Mouse (Mus musculus): ENCODE results near the gene Dgkz. TPM values are rescaled to one million over a fixed set of nuclear protein-coding genes. Genes with fewer than 3 reads are reported as not detected.

The Dgkz gene
- polyA plus RNA-seq, 1 experiment from 2014 or later, result 26.7 TPM

- peaks cover 4% of the 10 kb centered on the region; the same call in 1 of the 2 replicates for H3K27me3 ChIP-seq (replicated peaks; ENCODE audit: control insufficient read depth, insufficient read depth, low read length)
- no peak for ATAC-seq
- H3K36me3 ChIP-seq (ENCODE audit: control insufficient read depth, insufficient read depth, low read length), result peaks cover 7% of the 10 kb centered on the region; the same call in 1 of the 2 replicates
- peak overlapping the region; percentile 81 for H3K4me2 ChIP-seq (ENCODE audit: low read length)
- peak overlapping the region; percentile 39; the same call in 1 of the 2 replicates for H3K27ac ChIP-seq (ENCODE audit: low read depth, low read length)
- H3K9ac ChIP-seq (ENCODE audit: low read length), result peak overlapping the region; percentile 93
- H3K4me1 ChIP-seq (ENCODE audit: control insufficient read depth, insufficient read depth, low read length), result peaks cover 14% of the 10 kb centered on the region
- peak overlapping the region; percentile 42 for H3K4me3 ChIP-seq (ENCODE audit: low read depth, low read length)
- DNase-seq (ENCODE audit: low spot score), result peak; percentile 83
- no peaks in the 10 kb centered on the region for H3K9me3 ChIP-seq (replicated peaks; ENCODE audit: control insufficient read depth, low read length)
- 2% methylated on average over 12 of the region's 12 CpGs for WGBS
Measured at GRCm38 (mm10) chr2:91929936-91930335, 45.7 kb downstream of the Dgkz start.

- no peak for DNase-seq (ENCODE audit: low spot score)
- peaks cover 14% of the 10 kb centered on the region for H3K4me1 ChIP-seq (ENCODE audit: control insufficient read depth, insufficient read depth, low read length)
Measured at GRCm38 (mm10) chr2:91929455-91929854, 46.2 kb downstream of the Dgkz start.

GRCm38 (mm10) chr2:91928534-91929350, 46.9 kb downstream of the Dgkz start:
- no peak for ATAC-seq
- Histone ChIP-seq H3K36me3 (ENCODE audit: control insufficient read depth, insufficient read depth, low read length) (peaks cover 4% of the 10 kb centered on the region; the same call in 1 of the 2 replicates), H3K9ac (ENCODE audit: low read length) (no peak overlapping the region), H3K27ac (ENCODE audit: low read depth, low read length) (peak overlapping the region; percentile 9; the same call in 1 of the 2 replicates), H3K9me3 (replicated peaks; ENCODE audit: control insufficient read depth, low read length) (no peaks in the 10 kb centered on the region), H3K27me3 (replicated peaks; ENCODE audit: control insufficient read depth, insufficient read depth, low read length) (peaks cover 15% of the 10 kb centered on the region), H3K4me1 (ENCODE audit: control insufficient read depth, insufficient read depth, low read length) (peaks cover 14% of the 10 kb centered on the region), H3K4me3 (ENCODE audit: low read depth, low read length) (no peak overlapping the region), H3K4me2 (ENCODE audit: low read length) (no peak overlapping the region)
- WGBS, result 79% methylated on average over 23 of the region's 23 CpGs
- DNase-seq (ENCODE audit: low spot score), result no peak

More at GRCm38 (mm10) chr2:91929455-91929854, 46.2 kb downstream of the Dgkz start:
- Histone ChIP-seq H3K27ac (ENCODE audit: low read depth, low read length) (no peak overlapping the region), H3K4me3 (ENCODE audit: low read depth, low read length) (peak overlapping the region; percentile 42; the same call in 1 of the 2 replicates), H3K4me2 (ENCODE audit: low read length) (peak overlapping the region; percentile 81), H3K9me3 (replicated peaks; ENCODE audit: control insufficient read depth, low read length) (no peaks in the 10 kb centered on the region), H3K9ac (ENCODE audit: low read length) (peak overlapping the region; percentile 93; the same call in 1 of the 2 replicates), H3K27me3 (replicated peaks; ENCODE audit: control insufficient read depth, insufficient read depth, low read length) (peaks cover 8% of the 10 kb centered on the region; the same call in 1 of the 2 replicates), H3K36me3 (ENCODE audit: control insufficient read depth, insufficient read depth, low read length) (peaks cover 4% of the 10 kb centered on the region; the same call in 1 of the 2 replicates)
- no peak for ATAC-seq
- WGBS, result 48% methylated on average over 3 of the region's 3 CpGs

GRCm38 (mm10) chr2:91927826-91928533, 47.7 kb downstream of the Dgkz start:
- Histone ChIP-seq H3K4me3 (ENCODE audit: low read depth, low read length) (no peak overlapping the region), H3K36me3 (ENCODE audit: control insufficient read depth, insufficient read depth, low read length) (no peaks in the 10 kb centered on the region), H3K4me1 (ENCODE audit: control insufficient read depth, insufficient read depth, low read length) (peaks cover 14% of the 10 kb centered on the region), H3K27me3 (replicated peaks; ENCODE audit: control insufficient read depth, insufficient read depth, low read length) (peaks cover 22% of the 10 kb centered on the region), H3K9ac (ENCODE audit: low read length) (no peak overlapping the region), H3K9me3 (replicated peaks; ENCODE audit: control insufficient read depth, low read length) (no peaks in the 10 kb centered on the region), H3K27ac (ENCODE audit: low read depth, low read length) (no peak overlapping the region), H3K4me2 (ENCODE audit: low read length) (0 out of 2 replicates have a peak overlapping the region, but pooled peaks have one; percentile 2)
- ATAC-seq (no peak), DNase-seq (ENCODE audit: low spot score) (peak; percentile 71)
- 45% methylated on average over 34 of the region's 34 CpGs for WGBS

GRCm38 (mm10) chr2:91926949-91927348, 48.7 kb downstream of the Dgkz start, which contains the start of gene Chrm4:
Gene Chrm4 (plus strand): TSS chr2:91927249.
- H3K36me3 ChIP-seq (ENCODE audit: control insufficient read depth, insufficient read depth, low read length), result no peaks in the 10 kb centered on the region
- H3K4me2 ChIP-seq (ENCODE audit: low read length), result 0 out of 2 replicates have a peak within 1 kb of the TSS, but pooled peaks have one; percentile 2
- 89% methylated on average over 3 of the region's 3 CpGs for WGBS
- no peak within 1 kb of the TSS for H3K27ac ChIP-seq (ENCODE audit: low read depth, low read length)
- no peak for DNase-seq (ENCODE audit: low spot score)
- ATAC-seq, result no peak
- H3K4me3 ChIP-seq (ENCODE audit: low read depth, low read length), result no peak within 1 kb of the TSS
- no peaks in the 10 kb centered on the region for H3K9me3 ChIP-seq (replicated peaks; ENCODE audit: control insufficient read depth, low read length)
- peaks cover 6% of the 10 kb centered on the region for H3K4me1 ChIP-seq (ENCODE audit: control insufficient read depth, insufficient read depth, low read length)
- H3K27me3 ChIP-seq (replicated peaks; ENCODE audit: control insufficient read depth, insufficient read depth, low read length), result peaks cover 28% of the 10 kb centered on the region
- no peak within 1 kb of the TSS for H3K9ac ChIP-seq (ENCODE audit: low read length)

GRCm38 (mm10) chr2:91925442-91925841, 50.2 kb downstream of the Dgkz start:
- H3K9me3 ChIP-seq (replicated peaks; ENCODE audit: control insufficient read depth, low read length), result no peaks in the 10 kb centered on the region
- H3K4me3 ChIP-seq (ENCODE audit: low read depth, low read length), result no peak overlapping the region
- H3K27me3 ChIP-seq (replicated peaks; ENCODE audit: control insufficient read depth, insufficient read depth, low read length), result peaks cover 39% of the 10 kb centered on the region
- H3K36me3 ChIP-seq (ENCODE audit: control insufficient read depth, insufficient read depth, low read length), result no peaks in the 10 kb centered on the region
- 83% methylated on average over 15 of the region's 15 CpGs for WGBS
- no peak overlapping the region for H3K27ac ChIP-seq (ENCODE audit: low read depth, low read length)
- no peak overlapping the region for H3K9ac ChIP-seq (ENCODE audit: low read length)
- H3K4me1 ChIP-seq (ENCODE audit: control insufficient read depth, insufficient read depth, low read length), result peaks cover 7% of the 10 kb centered on the region; the same call in 1 of the 2 replicates
- ATAC-seq, result no peak
- H3K4me2 ChIP-seq (ENCODE audit: low read length), result no peak overlapping the region
- no peak for DNase-seq (ENCODE audit: low spot score)

GRCm38 (mm10) chr2:91924726-91925125, 50.9 kb downstream of the Dgkz start:
- Histone ChIP-seq H3K4me1 (ENCODE audit: control insufficient read depth, insufficient read depth, low read length) (peaks cover 5% of the 10 kb centered on the region; the same call in 1 of the 2 replicates), H3K36me3 (ENCODE audit: control insufficient read depth, insufficient read depth, low read length) (no peaks in the 10 kb centered on the region; the same call in 1 of the 2 replicates), H3K27ac (ENCODE audit: low read depth, low read length) (no peak overlapping the region), H3K4me3 (ENCODE audit: low read depth, low read length) (no peak overlapping the region), H3K9me3 (replicated peaks; ENCODE audit: control insufficient read depth, low read length) (no peaks in the 10 kb centered on the region), H3K27me3 (replicated peaks; ENCODE audit: control insufficient read depth, insufficient read depth, low read length) (peaks cover 40% of the 10 kb centered on the region), H3K9ac (ENCODE audit: low read length) (no peak overlapping the region), H3K4me2 (ENCODE audit: low read length) (no peak overlapping the region)
- WGBS, result 54% methylated on average over 1 of the region's 1 CpGs
- ATAC-seq (no peak), DNase-seq (ENCODE audit: low spot score) (no peak)

GRCm38 (mm10) chr2:91923415-91924337, 52.0 kb downstream of the Dgkz start:
- peak; percentile 85 for DNase-seq (ENCODE audit: low spot score)
- Histone ChIP-seq H3K27me3 (replicated peaks; ENCODE audit: control insufficient read depth, insufficient read depth, low read length) (peaks cover 40% of the 10 kb centered on the region), H3K4me2 (ENCODE audit: low read length) (peak overlapping the region; percentile 82)

More at GRCm38 (mm10) chr2:91923415-91924337, 52.0 kb downstream of the Dgkz start:
- H3K4me1 ChIP-seq (ENCODE audit: control insufficient read depth, insufficient read depth, low read length), result peaks cover 5% of the 10 kb centered on the region; the same call in 1 of the 2 replicates
- H3K27ac ChIP-seq (ENCODE audit: low read depth, low read length), result no peak overlapping the region
- WGBS, result 6% methylated on average over 54 of the region's 54 CpGs
- peak overlapping the region; percentile 6; the same call in 1 of the 2 replicates for H3K9ac ChIP-seq (ENCODE audit: low read length)
- no peaks in the 10 kb centered on the region; the same call in 1 of the 2 replicates for H3K36me3 ChIP-seq (ENCODE audit: control insufficient read depth, insufficient read depth, low read length)
- H3K9me3 ChIP-seq (replicated peaks; ENCODE audit: control insufficient read depth, low read length), result no peaks in the 10 kb centered on the region
- ATAC-seq, result peak; percentile 37
- H3K4me3 ChIP-seq (ENCODE audit: low read depth, low read length), result peak overlapping the region; percentile 58

All from forebrain, embryonic 14.5 days (tissue).